Mouse (Mus musculus) embryonic facial prominence, embryonic 14.5 days (tissue): ENCODE measurements around the gene Gm17409. TPM values are rescaled to one million over a fixed set of nuclear protein-coding genes. Genes with fewer than 3 reads are reported as not detected.

Experiments
- ATAC-seq: fragments of 200-750 bp; cut with Nextera tagmentation; 2 replicates; pipeline ENCODE4 v1.8.0; 2017; ENCODE audit warnings: low read depth, moderate number of reproducible peaks, moderate TSS enrichment
- DNase-seq: peaks from one replicate; pipeline ENCODE4 v3.0.0-alpha.2; 2015; ENCODE audit warnings: low spot score
- H3K27ac ChIP-seq: fragments of 300-500 bp; sonication (generic); replicated peaks from 2 replicates; pipeline ENCODE4 v1.5.1; 2014; ENCODE audit warnings: low read depth, mild to moderate bottlenecking, low read length, moderate library complexity
- H3K27me3 ChIP-seq: fragments of 300-500 bp; sonication (generic); replicated peaks from 2 replicates; pipeline ENCODE4 v1.6.1; 2014; ENCODE audit warnings: low read length; ENCODE audit not compliant: control insufficient read depth, insufficient read depth
- H3K36me3 ChIP-seq: fragments of 300-500 bp; sonication (generic); 2 replicates; pipeline ENCODE4 v1.6.1; 2014; ENCODE audit warnings: low read length, mixed read lengths; ENCODE audit not compliant: control insufficient read depth, insufficient read depth
- H3K4me1 ChIP-seq: fragments of 300-500 bp; sonication (generic); 2 replicates; pipeline ENCODE4 v1.6.1; 2014; ENCODE audit warnings: antibody characterized with exemption, low read length; ENCODE audit not compliant: control insufficient read depth, insufficient read depth
- H3K4me2 ChIP-seq: fragments of 300-500 bp; sonication (generic); 2 replicates; pipeline ENCODE4 v1.6.1; 2014; ENCODE audit warnings: low read depth, mild to moderate bottlenecking, low read length, moderate library complexity, mixed read lengths
- H3K4me3 ChIP-seq: fragments of 300-500 bp; sonication (generic); 2 replicates; pipeline ENCODE4 v1.5.1; 2014; ENCODE audit warnings: low read depth, mild to moderate bottlenecking, low read length
- H3K9ac ChIP-seq: fragments of 300-500 bp; sonication (generic); 2 replicates; pipeline ENCODE4 v1.6.1; 2014; ENCODE audit warnings: low read depth, mild to moderate bottlenecking, low read length, moderate library complexity, mixed read lengths
- H3K9me3 ChIP-seq: fragments of 300-500 bp; sonication (generic); 2 replicates; pipeline ENCODE4 v1.6.1; 2016; ENCODE audit warnings: low read length; ENCODE audit not compliant: control insufficient read depth
- WGBS: fragments of 180-500 bp; shearing (Covaris S2); extraction: QIAGEN DNeasy Blood & Tissue Kit; methylation state at CpG from one replicate; pipeline ENCODE4 v1.1.7; 2014; 5-methylcytosine and 5-hydroxymethylcytosine counted together
- polyA plus RNA-seq: library from polyadenylated mRNA; unstranded; fragments of >200 nt; fragmentation: Nextera tagmentation; extraction: Ambion mirVana; gene quantifications from 2 replicates; pipeline ENCODE4 v1.2.1, GENCODE M21; 2014

The Gm17409 gene
- not detected in 2 replicates for polyA plus RNA-seq

DNA sequence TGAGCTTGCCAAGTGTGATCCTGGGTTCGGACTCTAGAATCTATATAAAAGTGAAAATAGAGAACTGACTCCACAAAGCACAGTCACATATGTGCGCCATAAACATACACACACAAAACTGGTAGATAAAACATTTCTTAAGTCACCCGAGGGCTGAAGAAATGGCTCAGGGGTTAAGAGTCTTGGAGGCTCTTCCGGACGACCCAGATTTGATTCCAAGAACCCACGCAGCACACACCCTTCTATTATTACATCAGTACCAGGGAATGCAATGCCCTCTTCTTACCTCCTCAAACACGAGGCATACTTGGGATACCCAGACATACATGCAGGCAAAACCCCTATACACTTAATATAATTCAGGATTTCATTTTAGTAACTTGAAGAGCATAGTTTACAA, at the start of gene Gm17409:
Gm17409 (plus strand) TSS at position 301 of the 400 bp plus-strand sequence.
- H3K36me3 ChIP-seq, result peaks cover 83% of the 10 kb centered on the region
- H3K4me3 ChIP-seq, result no peak within 1 kb of the TSS
- ATAC-seq (no peak), DNase-seq (no peak)
- 87% methylated on average over 7 of the region's 7 CpGs for WGBS
- no peaks in the 10 kb centered on the region for H3K4me1 ChIP-seq
- no peak within 1 kb of the TSS for H3K27ac ChIP-seq
- no peaks in the 10 kb centered on the region for H3K27me3 ChIP-seq
- H3K9me3 ChIP-seq, result no peaks in the 10 kb centered on the region
- H3K9ac ChIP-seq, result no peak within 1 kb of the TSS
- H3K4me2 ChIP-seq, result no peak within 1 kb of the TSS

DNA sequence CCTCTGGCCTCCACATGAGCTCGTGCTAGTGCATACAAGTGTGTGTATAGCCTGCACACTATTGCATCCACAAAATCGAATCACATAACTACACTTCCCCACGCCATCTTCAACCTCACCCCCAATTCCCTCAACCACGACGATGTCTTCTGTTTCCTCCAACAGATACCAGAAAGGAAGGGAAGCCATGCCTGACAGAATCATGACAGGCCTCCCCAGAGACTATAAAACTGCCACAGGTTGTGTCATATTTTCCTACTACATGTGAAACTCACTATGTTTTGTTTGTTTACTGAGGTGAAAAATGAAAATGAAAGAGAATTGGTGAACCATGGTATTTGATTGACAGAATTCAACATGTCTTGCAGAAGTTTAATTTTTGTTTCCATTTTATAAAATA, 46.6 kb upstream of the Gm17409 start:
- Histone ChIP-seq H3K4me3 (no peak overlapping the region), H3K27me3 (no peaks in the 10 kb centered on the region), H3K9me3 (no peaks in the 10 kb centered on the region), H3K36me3 (0 out of 2 replicates have a peak, but pooled peaks cover 4% of the 10 kb centered on the region), H3K9ac (no peak overlapping the region), H3K4me1 (no peaks in the 10 kb centered on the region), H3K27ac (no peak overlapping the region), H3K4me2 (no peak overlapping the region)
- no peak for ATAC-seq
- 88% methylated on average over 5 of the region's 5 CpGs for WGBS
- no peak for DNase-seq

DNA sequence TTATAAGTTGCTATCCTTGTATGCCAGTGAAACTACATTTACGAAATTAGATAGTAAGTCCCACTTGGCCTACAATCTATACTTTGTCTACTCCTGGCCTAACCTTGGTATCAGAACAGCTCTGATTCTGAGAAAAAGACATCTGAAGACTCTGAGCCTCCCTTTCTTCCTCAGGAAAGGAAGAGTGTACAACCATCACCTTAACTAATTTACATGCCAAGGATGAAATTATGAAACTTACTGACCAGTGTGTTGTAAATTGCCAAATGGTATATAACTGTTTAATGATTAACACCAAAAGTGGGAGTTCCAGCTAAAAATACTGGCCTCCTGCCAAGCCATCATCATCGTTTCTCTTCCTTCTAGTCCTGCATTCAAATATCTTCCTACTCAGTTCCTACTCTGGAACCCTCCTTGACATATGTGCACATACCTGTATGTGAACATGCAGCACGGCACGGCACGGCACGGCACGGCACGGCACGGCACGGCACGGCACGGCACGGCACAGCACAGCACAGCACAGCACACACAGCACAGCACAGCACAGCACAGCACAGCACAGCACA, 44.4 kb upstream of the Gm17409 start:
- no peak for DNase-seq
- H3K27me3 ChIP-seq, result no peaks in the 10 kb centered on the region
- H3K27ac ChIP-seq, result no peak overlapping the region
- no peak overlapping the region for H3K4me2 ChIP-seq
- no peak overlapping the region for H3K9ac ChIP-seq
- no peaks in the 10 kb centered on the region for H3K4me1 ChIP-seq
- H3K9me3 ChIP-seq, result no peaks in the 10 kb centered on the region
- H3K4me3 ChIP-seq, result no peak overlapping the region
- no peak for ATAC-seq
- H3K36me3 ChIP-seq, result 0 out of 2 replicates have a peak, but pooled peaks cover 4% of the 10 kb centered on the region
- 97% methylated on average over 13 of the region's 13 CpGs for WGBS

DNA sequence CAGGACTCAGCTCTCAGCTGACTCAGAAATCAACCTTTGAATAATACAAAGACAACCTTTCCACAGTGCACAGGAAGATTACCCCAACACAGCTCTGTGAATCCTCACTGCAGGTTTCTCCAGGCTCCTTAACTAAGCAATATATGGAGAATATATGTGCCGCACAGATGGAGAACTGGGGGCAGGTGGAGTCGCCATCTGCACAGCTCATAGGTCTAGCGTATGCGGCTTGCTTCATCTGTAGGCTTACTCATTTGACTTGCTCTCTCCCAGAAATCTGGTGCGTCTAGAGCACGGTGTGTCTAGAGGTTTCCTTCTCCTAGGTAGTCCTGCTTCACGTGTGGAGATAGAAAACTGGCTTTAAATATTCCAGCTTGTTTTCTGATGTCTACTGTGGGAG, 37.7 kb upstream of the Gm17409 start:
- H3K4me2 ChIP-seq, result no peak overlapping the region
- peaks cover 4% of the 10 kb centered on the region; the same call in 1 of the 2 replicates for H3K36me3 ChIP-seq
- no peak overlapping the region for H3K9ac ChIP-seq
- ATAC-seq (no peak), DNase-seq (no peak)
- no peak overlapping the region for H3K4me3 ChIP-seq
- no peaks in the 10 kb centered on the region for H3K9me3 ChIP-seq
- WGBS, result 94% methylated on average over 7 of the region's 7 CpGs
- no peak overlapping the region for H3K27ac ChIP-seq
- no peaks in the 10 kb centered on the region for H3K27me3 ChIP-seq
- H3K4me1 ChIP-seq, result no peaks in the 10 kb centered on the region

DNA sequence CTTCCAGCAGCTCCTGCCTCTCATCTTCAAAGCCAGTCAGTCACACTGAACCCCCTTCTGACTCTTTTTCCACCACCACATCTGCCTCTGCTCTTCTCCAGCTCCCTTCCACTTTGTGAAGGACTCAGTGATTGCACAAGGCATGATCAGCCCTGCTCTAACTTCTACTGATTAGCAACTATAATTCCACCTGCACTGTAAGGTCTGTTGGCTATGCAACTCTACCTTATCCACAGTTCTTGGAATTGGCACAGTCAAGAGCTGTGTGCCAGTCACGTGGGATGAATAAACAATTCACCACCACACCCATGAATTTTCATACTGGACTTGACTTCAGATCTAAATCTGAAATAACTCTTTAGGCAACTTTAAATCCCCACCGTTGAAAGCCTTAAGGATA, 36.6 kb upstream of the Gm17409 start:
- no peak overlapping the region for H3K4me2 ChIP-seq

DNA sequence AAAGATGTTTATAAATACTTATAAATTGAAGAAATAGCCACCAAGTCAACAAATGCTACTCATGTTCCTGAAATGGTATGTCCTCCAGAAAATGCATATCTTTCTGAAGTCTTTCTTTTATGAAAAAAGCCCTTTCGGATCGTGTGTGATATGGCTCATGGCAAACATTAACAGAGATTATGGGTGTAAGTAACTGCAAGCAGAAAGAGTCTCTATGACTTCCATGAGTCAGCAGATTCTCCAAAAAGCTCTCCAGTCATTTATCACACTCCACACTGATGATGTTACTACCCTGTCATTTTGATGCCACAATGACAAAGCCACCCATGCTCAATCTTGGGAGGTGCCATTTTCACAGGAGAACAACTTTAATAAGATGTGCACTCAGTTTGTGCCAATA, 35.5 kb upstream of the Gm17409 start:
- Histone ChIP-seq H3K4me3 (no peak overlapping the region), H3K36me3 (peaks cover 13% of the 10 kb centered on the region), H3K27ac (no peak overlapping the region), H3K9ac (no peak overlapping the region), H3K27me3 (no peaks in the 10 kb centered on the region), H3K4me2 (no peak overlapping the region), H3K9me3 (no peaks in the 10 kb centered on the region), H3K4me1 (no peaks in the 10 kb centered on the region)
- 94% methylated on average over 2 of the region's 2 CpGs for WGBS
- ATAC-seq (no peak), DNase-seq (no peak)

More for the DNA sequence above, 36.6 kb upstream of the Gm17409 start:
- Histone ChIP-seq H3K36me3 (peaks cover 4% of the 10 kb centered on the region; the same call in 1 of the 2 replicates), H3K4me1 (no peaks in the 10 kb centered on the region), H3K27me3 (no peaks in the 10 kb centered on the region), H3K27ac (no peak overlapping the region), H3K9me3 (no peaks in the 10 kb centered on the region), H3K4me3 (no peak overlapping the region), H3K9ac (no peak overlapping the region)
- ATAC-seq (no peak), DNase-seq (no peak)
- WGBS, result 79% methylated on average over 2 of the region's 2 CpGs

DNA sequence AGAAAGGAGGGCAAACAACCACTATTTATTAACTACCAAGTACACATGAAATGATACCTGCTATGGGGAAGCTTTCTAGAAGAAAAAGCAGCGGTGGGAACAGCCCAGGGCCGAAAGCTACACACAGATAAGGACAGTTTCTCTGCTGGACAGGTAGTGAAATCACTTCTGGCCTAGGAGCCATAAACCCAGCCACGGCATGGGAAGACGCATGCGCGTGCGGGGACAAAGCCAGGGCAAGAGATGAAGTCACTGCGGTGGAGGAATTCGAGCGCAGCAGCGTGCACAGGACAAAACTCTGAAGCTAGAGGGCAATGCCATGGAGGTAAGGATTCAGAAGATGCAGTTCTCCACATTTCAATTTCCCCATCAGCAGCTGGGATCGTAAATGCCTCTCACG, 34.4 kb upstream of the Gm17409 start:
- no peak overlapping the region for H3K4me3 ChIP-seq
- no peaks in the 10 kb centered on the region for H3K4me1 ChIP-seq
- no peak overlapping the region for H3K27ac ChIP-seq
- ATAC-seq, result no peak
- no peak overlapping the region for H3K4me2 ChIP-seq
- H3K36me3 ChIP-seq, result peaks cover 16% of the 10 kb centered on the region
- 95% methylated on average over 13 of the region's 13 CpGs for WGBS
- no peaks in the 10 kb centered on the region for H3K27me3 ChIP-seq
- H3K9ac ChIP-seq, result no peak overlapping the region
- H3K9me3 ChIP-seq, result no peaks in the 10 kb centered on the region
- no peak for DNase-seq

DNA sequence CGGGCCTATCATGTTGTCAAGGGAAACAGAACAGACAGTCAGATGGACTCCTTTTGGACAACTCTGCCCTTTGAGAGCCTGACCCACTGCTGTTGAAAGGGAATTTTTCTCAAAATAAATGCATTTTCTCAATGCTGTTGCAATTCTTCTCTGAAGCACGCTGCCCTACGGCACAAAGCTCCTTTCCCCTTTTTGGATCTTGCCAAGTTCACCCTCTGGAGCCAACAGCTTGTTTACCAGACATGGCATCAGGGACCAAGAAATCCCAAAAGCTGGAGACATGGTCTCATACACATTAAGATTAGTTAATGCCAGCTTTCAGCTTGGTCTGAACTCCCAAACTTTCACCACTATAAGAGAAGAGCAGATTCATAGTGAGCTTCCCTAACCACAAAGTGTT, 33.0 kb upstream of the Gm17409 start:
- Histone ChIP-seq H3K4me1 (no peaks in the 10 kb centered on the region), H3K27me3 (no peaks in the 10 kb centered on the region), H3K9me3 (no peaks in the 10 kb centered on the region), H3K4me2 (no peak overlapping the region), H3K27ac (no peak overlapping the region), H3K9ac (no peak overlapping the region), H3K4me3 (no peak overlapping the region), H3K36me3 (peaks cover 16% of the 10 kb centered on the region)
- DNase-seq, result no peak
- ATAC-seq, result no peak
- 90% methylated on average over 3 of the region's 3 CpGs for WGBS

DNA sequence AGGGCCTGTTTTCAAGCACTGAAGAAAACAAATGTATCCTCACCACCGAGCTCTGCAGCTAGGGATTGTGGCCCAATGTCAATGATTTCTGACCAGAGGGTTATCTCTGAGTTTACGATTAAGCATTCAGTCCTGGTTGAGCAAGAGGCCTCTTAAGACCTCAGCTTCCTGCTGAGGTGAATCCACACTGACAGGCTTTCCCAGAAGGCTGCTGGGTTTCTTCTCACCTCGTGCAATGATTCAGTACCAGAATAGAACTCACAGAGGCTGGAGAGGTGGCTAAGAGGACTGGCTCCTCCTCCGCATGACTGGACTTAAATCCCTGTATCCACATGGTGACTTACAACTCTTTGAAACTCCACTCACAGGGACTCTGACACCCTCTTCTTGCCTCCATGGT, 26.8 kb upstream of the Gm17409 start:
- Histone ChIP-seq H3K4me1 (no peaks in the 10 kb centered on the region), H3K9ac (no peak overlapping the region), H3K36me3 (peaks cover 42% of the 10 kb centered on the region), H3K9me3 (no peaks in the 10 kb centered on the region), H3K4me2 (no peak overlapping the region), H3K27ac (no peak overlapping the region), H3K4me3 (no peak overlapping the region), H3K27me3 (no peaks in the 10 kb centered on the region)
- ATAC-seq (no peak), DNase-seq (no peak)
- 86% methylated on average over 4 of the region's 4 CpGs for WGBS
